Mouse (Mus musculus) A20 (cell line): ENCODE measurements around the gene Nek7.

Experiments
- DNase-seq: peaks from one replicate; pipeline ENCODE4 v3.0.0-alpha.2; 2011; ENCODE audit warnings: low read depth, low spot score

Nek7 gene

GRCm38 (mm10) chr1:138510566-138510965 is 109.4 kb downstream of the Nek7 start:
- DNase-seq, result no peak

DNA sequence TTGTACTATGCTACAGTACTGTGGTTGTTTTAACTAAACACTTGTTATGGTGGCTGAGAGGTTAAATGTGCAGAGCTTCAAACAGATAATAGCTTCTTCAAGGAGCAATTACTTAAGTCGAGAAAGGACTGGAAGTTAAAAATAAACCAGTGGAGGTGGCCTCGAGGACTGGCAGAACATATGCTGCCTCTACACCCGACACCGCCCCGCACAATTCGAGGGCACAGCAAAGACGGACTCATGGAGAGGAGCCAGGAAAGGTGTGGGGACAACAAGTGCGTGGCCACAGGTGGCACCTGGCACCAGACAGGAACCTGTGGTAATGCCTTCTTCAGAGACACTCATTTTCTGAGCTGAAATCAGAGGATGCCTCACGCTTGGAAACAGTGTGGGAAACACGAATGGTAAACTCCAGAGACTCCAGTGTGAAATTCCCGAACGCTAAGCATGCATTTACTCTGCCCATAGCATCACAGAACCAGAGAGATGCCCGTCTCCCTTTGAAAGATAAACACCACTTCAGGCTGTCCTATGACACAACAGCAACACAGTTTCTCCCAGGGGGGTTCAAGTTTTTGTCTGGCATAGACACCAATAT is 112.4 kb downstream of the Nek7 start:
- DNase-seq, result no peak

DNA sequence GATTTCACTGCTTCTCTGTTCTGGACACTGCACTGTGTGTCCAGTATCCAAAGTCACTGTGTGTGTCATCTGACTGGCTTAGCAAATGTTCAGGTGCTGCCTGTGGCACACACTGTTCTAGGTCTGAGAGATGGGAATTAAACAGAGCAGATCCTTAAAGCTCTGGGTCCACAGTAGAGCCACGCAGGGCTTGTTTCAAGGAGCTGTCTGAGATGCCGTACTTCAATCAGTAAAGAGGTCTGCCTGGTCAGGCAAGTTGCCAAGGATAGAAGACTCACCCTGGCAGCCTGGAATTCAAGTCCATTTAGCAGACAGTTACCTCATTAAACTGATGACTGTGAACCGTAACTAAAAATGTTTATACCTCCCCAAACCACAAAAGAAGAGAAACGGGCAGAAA is 112.9 kb downstream of the Nek7 start:
- DNase-seq, result no peak

DNA sequence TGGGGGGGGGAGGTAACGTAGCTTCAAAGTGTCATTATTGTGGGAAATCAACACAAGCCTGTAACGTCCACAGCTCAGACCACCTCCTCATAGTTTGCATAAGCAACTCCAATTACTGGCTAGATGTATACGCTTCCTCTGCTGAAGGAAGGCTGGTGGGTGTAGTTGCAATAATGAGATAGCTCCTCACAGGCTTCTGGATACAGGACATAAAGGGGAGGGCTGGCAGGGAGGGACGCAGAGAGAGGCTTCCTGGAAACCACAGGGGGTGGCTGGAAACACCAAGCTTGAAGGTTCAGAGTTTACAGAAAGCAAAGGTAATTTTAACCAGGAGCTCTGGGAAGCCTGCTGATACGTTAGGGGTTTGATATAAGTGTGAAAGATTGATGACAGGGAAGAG is 115.7 kb downstream of the Nek7 start:
- no peak for DNase-seq

DNA sequence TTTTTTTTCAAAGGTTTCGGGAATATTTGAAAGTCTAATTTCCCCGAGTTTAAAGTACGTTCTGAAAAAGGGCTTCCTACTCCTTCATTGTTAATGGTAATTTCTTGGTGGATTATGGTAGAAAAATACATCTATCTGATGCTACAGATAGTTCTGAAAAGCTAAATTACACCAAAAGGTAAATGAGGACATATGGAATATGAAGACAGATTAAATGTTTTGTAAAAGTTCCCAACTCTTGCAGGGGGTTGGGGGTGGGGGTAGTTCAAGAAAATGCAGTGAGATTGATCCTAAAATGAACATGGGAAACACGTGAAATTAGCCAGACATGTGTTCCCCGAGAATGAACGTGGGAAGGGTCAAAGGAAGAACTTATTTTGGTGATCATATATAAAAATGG is 119.2 kb downstream of the Nek7 start:
- no peak for DNase-seq

DNA sequence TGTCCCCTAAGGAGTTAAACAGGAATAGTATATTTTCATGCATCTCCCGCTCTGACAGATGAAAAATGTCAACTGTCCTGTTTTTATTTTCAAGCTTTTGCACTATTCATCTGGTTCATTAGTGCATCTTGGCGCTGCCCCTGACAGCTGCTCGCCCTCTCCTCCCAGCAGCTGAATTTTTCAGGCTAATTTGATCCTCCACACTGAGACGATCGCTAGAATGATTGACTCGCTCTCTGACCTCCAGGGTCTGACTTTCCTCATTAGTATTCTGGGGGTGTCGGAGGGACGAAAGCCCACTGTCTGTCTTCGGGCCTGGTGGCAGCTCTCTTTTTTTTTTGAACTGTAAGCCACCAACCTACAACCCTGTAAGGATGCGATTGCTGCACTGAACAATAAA is 119.8 kb downstream of the Nek7 start:
- DNase-seq, result no peak

DNA sequence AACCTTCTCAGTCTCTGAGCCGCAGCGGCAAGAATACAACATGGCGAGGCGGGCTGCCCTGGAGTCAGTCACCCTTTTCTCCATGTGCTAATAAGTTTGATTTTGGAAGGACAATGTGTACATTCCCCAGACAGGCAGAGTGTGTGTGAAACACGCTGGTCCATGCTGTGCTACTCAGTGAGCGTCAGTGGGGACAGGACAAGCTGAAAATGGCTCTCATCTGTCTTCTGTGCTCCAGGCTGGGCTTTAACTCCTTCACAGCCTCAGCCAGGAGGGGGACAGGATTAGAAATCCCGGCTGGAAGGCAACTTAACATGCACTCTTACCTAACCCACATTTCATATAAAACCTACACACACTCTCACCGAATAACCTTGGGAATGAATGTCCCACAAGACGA is 120.5 kb downstream of the Nek7 start:
- DNase-seq, result no peak

- DNase-seq, result no peak
These were observed 128.4 kb downstream of the Nek7 start for GRCm38 (mm10) chr1:138491382-138492097.

DNA sequence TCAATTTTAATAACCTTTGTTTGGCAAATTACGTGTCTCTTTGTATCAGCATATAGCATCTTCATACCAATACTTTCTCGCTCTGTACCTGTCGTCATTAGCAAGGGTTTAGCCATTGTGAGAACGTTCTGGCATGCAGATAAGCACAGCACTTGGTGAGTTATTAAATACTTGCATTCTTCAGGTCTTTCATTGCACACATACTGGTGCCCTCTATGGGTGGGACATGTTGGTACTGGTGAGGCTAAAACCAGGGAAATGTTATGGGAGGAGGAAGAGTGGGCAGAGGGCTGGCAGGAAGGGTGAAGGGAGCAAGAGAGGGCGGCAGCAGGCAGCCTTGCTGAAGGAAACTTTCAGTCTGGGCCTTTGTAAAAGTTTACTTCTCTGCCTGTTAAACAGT is 132.4 kb downstream of the Nek7 start:
- no peak for DNase-seq

- no peak for DNase-seq
These were observed 139.2 kb downstream of the Nek7 start for GRCm38 (mm10) chr1:138480694-138481093.

DNA sequence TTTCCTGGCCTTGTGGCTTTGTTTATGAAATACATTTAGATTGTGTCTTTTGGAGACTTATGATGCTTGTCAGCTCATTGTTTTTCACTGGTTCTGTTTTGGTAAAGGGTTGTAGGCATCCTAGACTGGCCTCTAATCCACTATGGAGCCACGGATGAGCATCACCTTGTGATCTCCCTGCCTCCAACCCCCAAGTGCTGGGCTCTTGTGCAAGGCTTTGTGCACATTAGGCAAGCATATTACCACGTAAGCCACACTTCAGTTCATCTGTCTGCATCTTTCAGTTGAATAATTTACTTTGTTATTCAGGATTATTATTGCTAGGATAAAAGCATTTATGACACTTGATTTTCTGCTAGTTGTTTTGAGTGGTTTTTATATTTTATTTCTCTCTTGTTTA is 154.6 kb downstream of the Nek7 start:
- no peak for DNase-seq

- DNase-seq, result no peak
These were observed 158.5 kb downstream of the Nek7 start for GRCm38 (mm10) chr1:138461425-138461824.

DNA sequence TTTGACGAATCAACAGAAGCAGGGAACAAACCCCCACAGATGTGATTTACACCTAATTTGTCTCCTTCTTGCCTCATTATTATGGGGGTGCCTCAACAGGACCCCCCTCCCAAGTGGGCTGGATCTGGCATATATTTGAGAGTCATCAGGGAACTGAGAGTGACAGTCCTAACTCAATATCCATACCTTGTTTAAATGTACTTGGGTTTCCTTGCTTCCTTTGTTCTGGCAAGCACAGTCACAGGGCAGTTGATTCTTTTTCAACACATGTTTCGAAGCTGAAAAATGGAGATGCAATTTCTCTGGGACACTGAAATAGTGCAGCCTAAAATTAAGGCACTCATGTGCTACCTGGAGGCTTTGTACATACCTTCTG is 170.5 kb downstream of the Nek7 start:
- no peak for DNase-seq

DNA sequence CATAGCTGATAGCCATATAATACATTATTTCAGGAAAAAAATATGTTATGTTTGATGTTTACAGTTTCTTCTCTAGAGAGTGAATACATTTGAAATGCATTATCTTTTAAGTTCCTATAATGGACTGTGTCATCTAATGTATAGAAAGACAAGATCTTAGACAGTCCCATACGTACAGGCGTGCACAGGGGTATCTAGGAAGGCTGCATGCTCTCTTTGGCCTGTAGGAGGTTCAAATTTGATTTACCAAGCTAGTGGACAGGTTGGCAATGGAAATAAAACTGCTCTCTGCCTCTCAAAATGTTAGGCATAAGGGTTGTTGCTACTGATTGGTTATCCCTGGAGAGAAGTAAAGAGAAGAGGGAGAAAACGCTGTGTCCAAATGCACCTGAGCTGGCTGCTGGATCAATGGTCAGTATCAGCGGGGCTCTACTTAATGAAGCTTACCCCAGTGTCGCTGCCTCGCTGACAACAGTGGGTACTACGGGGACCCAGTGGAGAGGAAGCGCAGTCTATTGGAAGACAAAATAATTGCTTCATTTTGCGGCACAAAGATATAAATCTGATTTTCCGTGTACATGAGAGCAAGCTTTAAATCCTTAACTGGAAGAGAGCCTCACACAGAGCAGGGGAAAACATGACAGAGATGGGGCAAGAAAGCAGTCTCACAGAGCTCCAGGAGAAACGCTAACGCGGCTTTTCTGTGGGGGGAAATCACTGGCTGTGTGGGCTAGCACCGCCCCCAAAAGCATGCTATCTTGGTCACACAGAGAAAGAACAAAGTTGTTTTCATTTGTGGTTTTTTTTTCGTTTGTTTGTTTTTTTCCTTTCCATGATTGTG is 171.1 kb downstream of the Nek7 start:
- no peak for DNase-seq

GRCm38 (mm10) chr1:138446846-138447245 is 173.1 kb downstream of the Nek7 start:
- no peak for DNase-seq
